Mouse (Mus musculus): ENCODE results near the gene Ccdc153. TPM values are rescaled to one million over a fixed set of nuclear protein-coding genes. Genes with fewer than 3 reads are reported as not detected.

Ccdc153 gene
- polyA plus RNA-seq (2017; shearing (Covaris generic)): not detected

GRCm38 (mm10) chr9:44240399-44240798 is at the start of gene Ccdc153:
Gene Ccdc153 (plus strand): TSS chr9:44240676.

GRCm38 (mm10) chr9:44233802-44234478 is 6.5 kb upstream of the Ccdc153 start, which contains the start of gene Cbl:
Gene Cbl (minus strand): TSS chr9:44234049.

GRCm38 (mm10) chr9:44251314-44251713 is 10.8 kb downstream of the Ccdc153 start, which contains the start of gene Pdzd3:
Gene Pdzd3 (minus strand): TSS chr9:44251471.

GRCm38 (mm10) chr9:44268432-44268831 is 28.0 kb downstream of the Ccdc153 start, which contains the start of gene Nlrx1:
Gene Nlrx1 (minus strand): TSS chr9:44268599.

GRCm38 (mm10) chr9:44288076-44288958 is 47.8 kb downstream of the Ccdc153 start, which contains the start of gene Abcg4:
Gene Abcg4 (minus strand): TSS chr9:44288615.

Other genes starting within 250 kb of the Ccdc153 start
- gene Thy1, start 197.3 kb upstream of the Ccdc153 start, polyA plus RNA-seq (2017; shearing (Covaris generic)): 134 TPM
- gene Usp2, start 173.7 kb upstream of the Ccdc153 start, polyA plus RNA-seq (2017; shearing (Covaris generic)): 2.8 TPM
- gene Mfrp, start 138.9 kb upstream of the Ccdc153 start, polyA plus RNA-seq (2017; shearing (Covaris generic)): 0.40 TPM
- not detected for gene C1qtnf5, start 133.4 kb upstream of the Ccdc153 start, polyA plus RNA-seq (2017; shearing (Covaris generic))
- gene Gm49380, start 127.2 kb upstream of the Ccdc153 start, polyA plus RNA-seq (2017; shearing (Covaris generic)): not detected
- 16.8 TPM for gene Rnf26, start 127.2 kb upstream of the Ccdc153 start, polyA plus RNA-seq (2017; shearing (Covaris generic))
- 0.35 TPM for gene Mcam, start 106.2 kb upstream of the Ccdc153 start, polyA plus RNA-seq (2017; shearing (Covaris generic))
- 37.6 TPM for gene Cbl, start 6.6 kb upstream of the Ccdc153 start, polyA plus RNA-seq (2017; shearing (Covaris generic))
- gene Pdzd3, start 10.8 kb downstream of the Ccdc153 start, polyA plus RNA-seq (2017; shearing (Covaris generic)): 0.22 TPM
- gene Nlrx1, start 27.9 kb downstream of the Ccdc153 start, polyA plus RNA-seq (2017; shearing (Covaris generic)): 12.4 TPM
- 0.26 TPM for gene Abcg4, start 47.9 kb downstream of the Ccdc153 start, polyA plus RNA-seq (2017; shearing (Covaris generic))
- gene Hinfp, start 65.0 kb downstream of the Ccdc153 start, polyA plus RNA-seq (2017; shearing (Covaris generic)): 34.6 TPM
- 10.5 TPM for gene C2cd2l, start 79.6 kb downstream of the Ccdc153 start, polyA plus RNA-seq (2017; shearing (Covaris generic))
- 26.9 TPM for gene Dpagt1, start 85.3 kb downstream of the Ccdc153 start, polyA plus RNA-seq (2017; shearing (Covaris generic))
- 32.6 TPM for gene H2afx, start 94.0 kb downstream of the Ccdc153 start, polyA plus RNA-seq (2017; shearing (Covaris generic))
- 31.2 TPM for gene Hmbs, start 103.6 kb downstream of the Ccdc153 start, polyA plus RNA-seq (2017; shearing (Covaris generic))
- gene Vps11, start 121.0 kb downstream of the Ccdc153 start, polyA plus RNA-seq (2017; shearing (Covaris generic)): 88.4 TPM
- 27.5 TPM for gene Hyou1, start 138.8 kb downstream of the Ccdc153 start, polyA plus RNA-seq (2017; shearing (Covaris generic))
- 36.2 TPM for gene Slc37a4, start 156.2 kb downstream of the Ccdc153 start, polyA plus RNA-seq (2017; shearing (Covaris generic))
- 1,500 TPM for gene Rps25, start 166.5 kb downstream of the Ccdc153 start, polyA plus RNA-seq (2017; shearing (Covaris generic))
- 141 TPM for gene Trappc4, start 166.9 kb downstream of the Ccdc153 start, polyA plus RNA-seq (2017; shearing (Covaris generic))
- 67.9 TPM for gene Ccdc84, start 177.9 kb downstream of the Ccdc153 start, polyA plus RNA-seq (2017; shearing (Covaris generic))
- 0.20 TPM for gene Foxr1, start 200.5 kb downstream of the Ccdc153 start, polyA plus RNA-seq (2017; shearing (Covaris generic))
- not detected for gene Upk2, start 214.3 kb downstream of the Ccdc153 start, polyA plus RNA-seq (2017; shearing (Covaris generic))
- 7.2 TPM for gene Bcl9l, start 242.1 kb downstream of the Ccdc153 start, polyA plus RNA-seq (2017; shearing (Covaris generic))

Measured in inflammation-experienced regulatory T-cells, adult 16 weeks (primary cell).